7 mouse cellular contexts compared by ENCODE assay signal in genomic region chr8:125389280-125389679, GRCm38 (mm10).
DNase-seq lines count a peak whose midpoint lies in the region; ATAC-seq lines count a peak whose summit lies in the region.

No protein-coding gene starts in this region.

- WGBS in heart, embryonic 11.5 days (ENCODE audit: insufficient replicate concordance) = 19% methylated on average over 5 of the region's 5 CpGs
- 46% methylated on average over 5 of the region's 5 CpGs for WGBS in neural tube, embryonic 14.5 days

- no peak overlapping the region for H3K9ac ChIP-seq in heart, embryonic 11.5 days (ENCODE audit: low read depth, low read length)
- H3K9ac ChIP-seq in neural tube, embryonic 14.5 days (replicated peaks; ENCODE audit: low read depth, low read length) = no peak overlapping the region

- peak; percentile 92 for DNase-seq in adipocyte (ENCODE audit: low spot score)
- peak; percentile 62 for DNase-seq in brain, embryonic 18.5 days (ENCODE audit: low read depth, low spot score)
- peak; percentile 70 for DNase-seq in kidney, postnatal 14 days
- no peak for DNase-seq in gastrocnemius, postnatal 25 days

- no peaks in the 10 kb centered on the region for H3K27me3 ChIP-seq in heart, embryonic 11.5 days (ENCODE audit: control insufficient read depth, insufficient read depth, low read length)
- no peaks in the 10 kb centered on the region for H3K27me3 ChIP-seq in neural tube, embryonic 14.5 days (ENCODE audit: control insufficient read depth, insufficient read depth, low read length)

- no peaks in the 10 kb centered on the region for H3K9me3 ChIP-seq in heart, embryonic 11.5 days (replicated peaks; ENCODE audit: control insufficient read depth, low read length)
- no peaks in the 10 kb centered on the region for H3K9me3 ChIP-seq in neural tube, embryonic 14.5 days (ENCODE audit: control insufficient read depth, low read length)

- H3K4me1 ChIP-seq in heart, embryonic 11.5 days (ENCODE audit: control insufficient read depth, insufficient read depth, low read length) = peaks cover 57% of the 10 kb centered on the region
- peaks cover 28% of the 10 kb centered on the region for H3K4me1 ChIP-seq in neural tube, embryonic 14.5 days (ENCODE audit: control insufficient read depth, insufficient read depth, low read length)

- 0 out of 2 replicates have a peak, but pooled peaks have one; percentile 27 for ATAC-seq in heart, embryonic 11.5 days (replicated peaks; ENCODE audit: insufficient number of reproducible peaks, low FRiP score, low TSS enrichment)
- ATAC-seq in neural tube, embryonic 14.5 days (ENCODE audit: low read depth) = peak; percentile 57; the same call in 1 of the 2 replicates
- ATAC-seq in megakaryocyte progenitor cell, adult 5-6 weeks (replicated peaks; ENCODE audit: poor library complexity) = no peak

- H3K4me2 ChIP-seq in heart, embryonic 11.5 days = no peak overlapping the region
- H3K4me2 ChIP-seq in neural tube, embryonic 14.5 days (ENCODE audit: low read depth, low read length) = no peak overlapping the region

- H3K36me3 ChIP-seq in heart, embryonic 11.5 days (ENCODE audit: control insufficient read depth, insufficient read depth, low read length) = no peaks in the 10 kb centered on the region
- no peaks in the 10 kb centered on the region for H3K36me3 ChIP-seq in neural tube, embryonic 14.5 days (ENCODE audit: control insufficient read depth, insufficient read depth, low read length)

- H3K4me3 ChIP-seq in heart, embryonic 11.5 days (ENCODE audit: low read depth, low read length) = no peak overlapping the region
- no peak overlapping the region for H3K4me3 ChIP-seq in neural tube, embryonic 14.5 days (ENCODE audit: low read depth, low read length)

- H3K27ac ChIP-seq in heart, embryonic 11.5 days (ENCODE audit: low read depth, low read length) = peak overlapping the region; percentile 81
- H3K27ac ChIP-seq in neural tube, embryonic 14.5 days (ENCODE audit: low read depth, low read length) = peak overlapping the region; percentile 66
